Mouse (Mus musculus) E14TG2a.4 (cell line): Measurements from ENCODE around the gene Fhit.

Experiments
- CTCF ChIP-seq: conservative IDR thresholded peaks from 2 replicates; pipeline ENCODE4 v1.5.1; 2014; ENCODE audit warnings: low read length
- NANOG ChIP-seq: IDR thresholded peaks from 2 replicates; pipeline ENCODE4 v1.6.1; 2014; ENCODE audit warnings: borderline replicate concordance, low read length, mixed read lengths
- POU5F1 ChIP-seq: IDR thresholded peaks from 2 replicates; pipeline ENCODE4 v1.6.1; 2014; ENCODE audit warnings: low read length, borderline replicate concordance

GRCm38 (mm10) chr14:9696004-9696403 is 1465.8 kb downstream of the Fhit start:
- TF ChIP-seq CTCF = no peak
- no peak for TF ChIP-seq POU5F1
- no peak for TF ChIP-seq NANOG
